In the genomic region with DNA sequence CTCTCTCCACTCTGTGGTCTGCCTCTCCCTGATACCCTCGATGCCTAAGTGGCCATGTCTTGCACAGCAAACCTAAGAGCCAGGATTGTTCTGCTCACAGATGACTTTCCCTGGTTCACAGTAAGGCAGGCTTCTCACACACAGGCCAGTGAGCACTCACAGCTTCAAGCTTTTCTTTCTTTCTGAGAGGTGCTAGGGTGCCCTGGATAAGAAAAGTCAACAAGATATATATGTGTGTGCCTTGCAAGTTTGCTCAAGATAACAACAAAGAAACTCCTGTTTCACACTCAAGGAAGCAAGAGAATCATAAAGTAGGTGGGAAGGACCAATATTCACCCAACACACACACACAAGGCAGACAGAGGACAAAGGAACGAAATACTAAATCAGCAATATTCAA, we compare ENCODE assay signal across 27 mouse cellular contexts.
DNase-seq lines count a peak whose midpoint lies in the region; ATAC-seq lines count a peak whose summit lies in the region.
"Had no signal": no experiment of that assay in that cellular context is flagged by ENCODE, and none has a peak within 500 bp of the region (broad histone marks: within the 10 kb centered on the region; RNA-seq: fewer than 3 reads in every experiment).

No protein-coding gene starts in this region.

- H3K9ac ChIP-seq in forebrain, embryonic 16.5 days (replicated peaks; ENCODE audit: low read depth, low read length): no peak overlapping the region
- no peak overlapping the region for H3K9ac ChIP-seq in lung, embryonic 16.5 days (ENCODE audit: low read length)
- no peak overlapping the region for H3K9ac ChIP-seq in stomach, embryonic 14.5 days (replicated peaks; ENCODE audit: low read depth, low read length)
- H3K9ac ChIP-seq: embryonic facial prominence, embryonic 13.5 days; forebrain, postnatal 0 days; hindbrain, embryonic 15.5 days; limb, embryonic 13.5 days; neural tube, embryonic 12.5 days had no signal

- no peaks in the 10 kb centered on the region for H3K36me3 ChIP-seq in forebrain, embryonic 16.5 days (ENCODE audit: control insufficient read depth, insufficient read depth)
- no peaks in the 10 kb centered on the region for H3K36me3 ChIP-seq in forebrain, embryonic 10.5 days (replicated peaks)
- no peaks in the 10 kb centered on the region for H3K36me3 ChIP-seq in lung, embryonic 16.5 days (ENCODE audit: control insufficient read depth, insufficient read depth, low read length)
- no peaks in the 10 kb centered on the region for H3K36me3 ChIP-seq in stomach, embryonic 14.5 days (ENCODE audit: control insufficient read depth, insufficient read depth, low read length)
- H3K36me3 ChIP-seq: embryonic facial prominence, embryonic 13.5 days; G1E; hindbrain, embryonic 10.5 days; hindbrain, embryonic 15.5 days; limb, embryonic 13.5 days; neural tube, embryonic 12.5 days had no signal

- WGBS in forebrain, embryonic 16.5 days: 82% methylated on average over 2 of the region's 2 CpGs
- WGBS in forebrain, embryonic 10.5 days: 81% methylated on average over 2 of the region's 2 CpGs
- WGBS in lung, embryonic 16.5 days: 44% methylated on average over 2 of the region's 2 CpGs
- WGBS in stomach, embryonic 14.5 days: 64% methylated on average over 2 of the region's 2 CpGs

- no peak for DNase-seq in forebrain, embryonic 10.5 days (ENCODE audit: extremely low spot score, low spot score)
- no peak for DNase-seq in lung, postnatal 10 days
- DNase-seq in thymus, postnatal 4 days: no peak
- no peak for DNase-seq in gastrocnemius, adult 8-10 months (ENCODE audit: low spot score in 2 of 2)
- DNase-seq: adrenal gland, adult 8-10 months; cerebellum, adult 11-12 months; cerebellum, adult 9-11 months; embryo, embryonic 11 days; gastrocnemius, postnatal 10 days; heart, postnatal 14 days; kidney, adult 9 months; kidney, postnatal 10 days; lung, postnatal 14 days had no signal

- H3K4me1 ChIP-seq in forebrain, embryonic 16.5 days (replicated peaks; ENCODE audit: control insufficient read depth, insufficient read depth, low read length): peaks cover 4% of the 10 kb centered on the region
- no peaks in the 10 kb centered on the region for H3K4me1 ChIP-seq in forebrain, embryonic 10.5 days
- H3K4me1 ChIP-seq in lung, embryonic 16.5 days (replicated peaks; ENCODE audit: control insufficient read depth, insufficient read depth, low read length): peaks cover 7% of the 10 kb centered on the region; the same call in 1 of the 2 replicates
- H3K4me1 ChIP-seq in stomach, embryonic 14.5 days (ENCODE audit: control insufficient read depth, insufficient read depth, low read length): no peaks in the 10 kb centered on the region
- H3K4me1 ChIP-seq: hindbrain, embryonic 10.5 days had no signal

- H3K27ac ChIP-seq in forebrain, embryonic 16.5 days (ENCODE audit: low read length): no peak overlapping the region
- no peak overlapping the region for H3K27ac ChIP-seq in forebrain, embryonic 10.5 days
- H3K27ac ChIP-seq in lung, embryonic 16.5 days (ENCODE audit: low read length): peak overlapping the region; percentile 23
- peak overlapping the region; percentile 71; the same call in 1 of the 2 replicates for H3K27ac ChIP-seq in stomach, embryonic 14.5 days (ENCODE audit: low read length)
- H3K27ac ChIP-seq: embryonic facial prominence, embryonic 13.5 days; hindbrain, embryonic 10.5 days; limb, embryonic 13.5 days; neural tube, embryonic 12.5 days had no signal

- no peaks in the 10 kb centered on the region for H3K9me3 ChIP-seq in forebrain, embryonic 16.5 days (ENCODE audit: control insufficient read depth, low read length)
- no peaks in the 10 kb centered on the region for H3K9me3 ChIP-seq in forebrain, embryonic 10.5 days
- no peaks in the 10 kb centered on the region for H3K9me3 ChIP-seq in lung, embryonic 16.5 days (ENCODE audit: control insufficient read depth, low read length)
- no peaks in the 10 kb centered on the region for H3K9me3 ChIP-seq in stomach, embryonic 14.5 days (ENCODE audit: control insufficient read depth, low read depth, low read length)
- H3K9me3 ChIP-seq: embryonic facial prominence, embryonic 13.5 days; G1E; hindbrain, embryonic 10.5 days; hindbrain, embryonic 15.5 days; limb, embryonic 13.5 days; neural tube, embryonic 12.5 days had no signal

- peak; percentile 12; the same call in 1 of the 2 replicates for ATAC-seq in forebrain, embryonic 16.5 days
- peak; percentile 82 for ATAC-seq in lung, embryonic 16.5 days (ENCODE audit: low read depth)
- ATAC-seq in stomach, embryonic 14.5 days (ENCODE audit: insufficient number of reproducible peaks, insufficient read depth, low FRiP score, low read depth): peak; percentile 91
- ATAC-seq: inflammation-experienced regulatory T-cells, adult 6 months; midbrain, embryonic 16.5 days had no signal

- H3K27me3 ChIP-seq in forebrain, embryonic 16.5 days (replicated peaks; ENCODE audit: control insufficient read depth, insufficient read depth, low read length): no peaks in the 10 kb centered on the region
- no peaks in the 10 kb centered on the region for H3K27me3 ChIP-seq in forebrain, embryonic 10.5 days (ENCODE audit: poor library complexity, severe bottlenecking)
- H3K27me3 ChIP-seq in lung, embryonic 16.5 days (ENCODE audit: control insufficient read depth, insufficient read depth, low read depth, low read length): no peaks in the 10 kb centered on the region
- no peaks in the 10 kb centered on the region for H3K27me3 ChIP-seq in stomach, embryonic 14.5 days (ENCODE audit: control insufficient read depth, insufficient read depth, low read length)
- H3K27me3 ChIP-seq: embryonic facial prominence, embryonic 13.5 days; hindbrain, embryonic 15.5 days; limb, embryonic 13.5 days; neural tube, embryonic 12.5 days had no signal

- no peak overlapping the region for H3K4me3 ChIP-seq in forebrain, embryonic 16.5 days (replicated peaks; ENCODE audit: low read length)
- no peak overlapping the region for H3K4me3 ChIP-seq in forebrain, embryonic 10.5 days
- H3K4me3 ChIP-seq in lung, embryonic 16.5 days (ENCODE audit: low read length): no peak overlapping the region
- no peak overlapping the region for H3K4me3 ChIP-seq in stomach, embryonic 14.5 days (ENCODE audit: low read depth, low read length)
- H3K4me3 ChIP-seq: embryonic facial prominence, embryonic 13.5 days; hindbrain, embryonic 10.5 days; hindbrain, embryonic 15.5 days; limb, embryonic 13.5 days; neural tube, embryonic 12.5 days had no signal

- no peak overlapping the region for H3K4me2 ChIP-seq in forebrain, embryonic 16.5 days (ENCODE audit: low read length)
- no peak overlapping the region for H3K4me2 ChIP-seq in lung, embryonic 16.5 days (ENCODE audit: low read depth, low read length)
- H3K4me2 ChIP-seq in stomach, embryonic 14.5 days (replicated peaks; ENCODE audit: low read depth, low read length): no peak overlapping the region
- H3K4me2 ChIP-seq: embryonic facial prominence, embryonic 13.5 days; hindbrain, embryonic 15.5 days; limb, embryonic 13.5 days; liver, embryonic 11.5 days; midbrain, embryonic 11.5 days; neural tube, embryonic 12.5 days had no signal

Comparison
In these comparisons a context has a peak if more than half of its experiments do, and no peak if none do; other contexts are left out.
1. ATAC-seq: peak in every context shown above with its lines; median percentile 91 in stomach, embryonic 14.5 days; 82 in lung, embryonic 16.5 days; 12 in forebrain, embryonic 16.5 days.
2. H3K27ac ChIP-seq: peak in lung, embryonic 16.5 days (single experiment) and stomach, embryonic 14.5 days (single experiment); none in forebrain, embryonic 16.5 days (single experiment) and forebrain, embryonic 10.5 days (single experiment).